Comparison of ENCODE assay signal across 10 mouse cellular contexts in genomic region chr3:152121169-152122009, GRCm38 (mm10). TPM values are rescaled to one million over a fixed set of nuclear protein-coding genes. Genes with fewer than 3 reads are reported as not detected.
A peak's percentile ranks its signal among the peaks of the same experiment; 100 is the strongest.
DNase-seq lines count a peak whose midpoint lies in the region; ATAC-seq lines count a peak whose summit lies in the region.
"Had no signal": no experiment of that assay in that cellular context is flagged by ENCODE, and none has a peak within 500 bp of the region (broad histone marks: within the 10 kb centered on the region; RNA-seq: fewer than 3 reads in every experiment).

No protein-coding gene starts in this region.

- no peak for DNase-seq in kidney, adult 9 months
- peak; percentile 57 for DNase-seq in NIH3T3 (ENCODE audit: low read depth)
- no peak for DNase-seq in thymus, postnatal 4 days
- no peak for DNase-seq in midbrain, embryonic 14.5 days
- no peak for DNase-seq in frontal cortex, postnatal 10 days (ENCODE audit: low spot score in 2 of 2)

- no peak for ATAC-seq in kidney, embryonic 15.5 days (replicated peaks; ENCODE audit: low FRiP score)
- no peak for ATAC-seq in heart, embryonic 16.5 days (replicated peaks; ENCODE audit: extremely low read depth, insufficient read depth, low FRiP score)
- ATAC-seq in midbrain, embryonic 14.5 days (ENCODE audit: low FRiP score, low TSS enrichment), result no peak
- ATAC-seq: midbrain, embryonic 16.5 days had no signal

- no peaks in the 10 kb centered on the region for H3K9me3 ChIP-seq in kidney, embryonic 15.5 days (replicated peaks)
- H3K9me3 ChIP-seq in heart, embryonic 16.5 days (replicated peaks; ENCODE audit: control insufficient read depth, low read length), result no peaks in the 10 kb centered on the region
- H3K9me3 ChIP-seq in megakaryocyte, embryonic 14.5 days, result no peaks in the 10 kb centered on the region; the same call in 1 of the 2 replicates
- H3K9me3 ChIP-seq in midbrain, embryonic 14.5 days (ENCODE audit: control insufficient read depth, low read length), result no peaks in the 10 kb centered on the region
- H3K9me3 ChIP-seq: G1E had no signal

- 80% methylated on average over 11 of the region's 11 CpGs for WGBS in kidney, embryonic 15.5 days
- WGBS in heart, embryonic 16.5 days, result 63% methylated on average over 11 of the region's 11 CpGs
- 89% methylated on average over 11 of the region's 11 CpGs for WGBS in midbrain, embryonic 14.5 days

- H3K36me3 ChIP-seq in kidney, embryonic 15.5 days, result no peaks in the 10 kb centered on the region
- H3K36me3 ChIP-seq in heart, embryonic 16.5 days (ENCODE audit: control insufficient read depth, insufficient read depth), result no peaks in the 10 kb centered on the region
- no peaks in the 10 kb centered on the region for H3K36me3 ChIP-seq in megakaryocyte, embryonic 14.5 days (replicated peaks; ENCODE audit: low read length)
- H3K36me3 ChIP-seq in midbrain, embryonic 14.5 days (ENCODE audit: control insufficient read depth, insufficient read depth, low read length), result no peaks in the 10 kb centered on the region
- H3K36me3 ChIP-seq: G1E had no signal

- H3K4me2 ChIP-seq in kidney, embryonic 15.5 days, result no peak overlapping the region
- peak overlapping the region; percentile 42 for H3K4me2 ChIP-seq in heart, embryonic 16.5 days (ENCODE audit: low read depth, low read length)
- H3K4me2 ChIP-seq in midbrain, embryonic 14.5 days (ENCODE audit: low read length), result no peak overlapping the region

- no peak overlapping the region for H3K9ac ChIP-seq in kidney, embryonic 15.5 days
- H3K9ac ChIP-seq in heart, embryonic 16.5 days (ENCODE audit: low read length), result no peak overlapping the region; the same call in 1 of the 2 replicates
- H3K9ac ChIP-seq in midbrain, embryonic 14.5 days (replicated peaks; ENCODE audit: low read length), result no peak overlapping the region

- peaks cover 13% of the 10 kb centered on the region for H3K4me1 ChIP-seq in kidney, embryonic 15.5 days
- H3K4me1 ChIP-seq in heart, embryonic 16.5 days (ENCODE audit: control insufficient read depth, insufficient read depth, low read length), result peaks cover 39% of the 10 kb centered on the region
- peaks cover 83% of the 10 kb centered on the region for H3K4me1 ChIP-seq in megakaryocyte, embryonic 14.5 days
- no peaks in the 10 kb centered on the region for H3K4me1 ChIP-seq in midbrain, embryonic 14.5 days (ENCODE audit: control insufficient read depth, insufficient read depth, low read length)

- H3K4me3 ChIP-seq in kidney, embryonic 15.5 days (replicated peaks), result no peak overlapping the region
- H3K4me3 ChIP-seq in heart, embryonic 16.5 days (ENCODE audit: low read length), result no peak overlapping the region
- peak overlapping the region; percentile 86 for H3K4me3 ChIP-seq in megakaryocyte, embryonic 14.5 days (replicated peaks)
- no peak overlapping the region for H3K4me3 ChIP-seq in midbrain, embryonic 14.5 days (replicated peaks; ENCODE audit: low read depth, low read length)

- no peaks in the 10 kb centered on the region for H3K27me3 ChIP-seq in kidney, embryonic 15.5 days
- H3K27me3 ChIP-seq in heart, embryonic 16.5 days (ENCODE audit: control insufficient read depth, insufficient read depth, low read length), result no peaks in the 10 kb centered on the region
- H3K27me3 ChIP-seq in megakaryocyte, embryonic 14.5 days (replicated peaks), result no peaks in the 10 kb centered on the region
- H3K27me3 ChIP-seq in midbrain, embryonic 14.5 days (ENCODE audit: control insufficient read depth, insufficient read depth, low read length), result no peaks in the 10 kb centered on the region

- peak overlapping the region; percentile 65; the same call in 1 of the 2 replicates for H3K27ac ChIP-seq in kidney, embryonic 15.5 days
- H3K27ac ChIP-seq in heart, embryonic 16.5 days (ENCODE audit: low read length), result peak overlapping the region; percentile 86
- H3K27ac ChIP-seq in midbrain, embryonic 14.5 days (replicated peaks; ENCODE audit: low read depth, low read length), result no peak overlapping the region

RNA-seq across cellular contexts. Expression of gene Gipc2, which starts 44.6 kb away (rescaled TPM):
- 25.4 and 30.4 TPM in 2 replicates for polyA plus RNA-seq in kidney, embryonic 15.5 days (2015; fragmentation: Nextera tagmentation; extraction: Ambion mirVana)
- polyA plus RNA-seq in heart, embryonic 16.5 days (2015; fragmentation: Nextera tagmentation; extraction: Ambion mirVana), result 5.7 and 6.4 TPM in 2 replicates
- polyA plus RNA-seq in megakaryocyte, embryonic 14.5 days (2012; ENCODE audit: insufficient read depth, low replicate concordance), result 2.4 TPM in 1 of 2 replicates, not detected in the other
- polyA plus RNA-seq in midbrain, embryonic 14.5 days (2014; fragmentation: Nextera tagmentation; extraction: Ambion mirVana), result 9.3 and 11.5 TPM in 2 replicates
- polyA plus RNA-seq: G1E had no signal
